Mouse (Mus musculus) heart, embryonic 12.5 days (tissue): ENCODE results near the gene Rps12-ps3. TPM values are rescaled to one million over a fixed set of nuclear protein-coding genes. Genes with fewer than 3 reads are reported as not detected.

Experiments used
- ATAC-seq: fragments of 200-750 bp; cut with Nextera tagmentation; 2 replicates; pipeline ENCODE4 v1.8.0; 2017; ENCODE audit warnings: moderate TSS enrichment, moderate library complexity; ENCODE audit not compliant: insufficient number of reproducible peaks, low FRiP score
- H3K27ac ChIP-seq: fragments of 300-500 bp; sonication (generic); 2 replicates; pipeline ENCODE4 v1.5.1; 2016; ENCODE audit warnings: mild to moderate bottlenecking, moderate library complexity; ENCODE audit not compliant: poor library complexity, severe bottlenecking
- H3K27me3 ChIP-seq: fragments of 300-500 bp; sonication (generic); replicated peaks from 2 replicates; pipeline ENCODE4 v1.6.1; 2016; ENCODE audit warnings: mild to moderate bottlenecking, moderate library complexity
- H3K36me3 ChIP-seq: fragments of 300-500 bp; sonication (generic); 2 replicates; pipeline ENCODE4 v1.6.1; 2016; ENCODE audit warnings: mild to moderate bottlenecking, moderate library complexity
- H3K4me1 ChIP-seq: fragments of 300-500 bp; sonication (generic); replicated peaks from 2 replicates; pipeline ENCODE4 v1.6.1; 2016; ENCODE audit warnings: mild to moderate bottlenecking
- H3K4me2 ChIP-seq: fragments of 300-500 bp; sonication (generic); 2 replicates; pipeline ENCODE4 v1.6.1; 2016; ENCODE audit warnings: mild to moderate bottlenecking, moderate library complexity
- H3K4me3 ChIP-seq: fragments of 300-500 bp; sonication (generic); 2 replicates; pipeline ENCODE4 v1.5.1; 2016; ENCODE audit warnings: mild to moderate bottlenecking
- H3K9ac ChIP-seq: fragments of 300-500 bp; sonication (generic); 2 replicates; pipeline ENCODE4 v1.6.1; 2016; ENCODE audit warnings: mild to moderate bottlenecking, moderate library complexity
- H3K9me3 ChIP-seq: fragments of 300-500 bp; sonication (generic); replicated peaks from 2 replicates; pipeline ENCODE4 v1.6.1; 2016; ENCODE audit warnings: mild to moderate bottlenecking, moderate library complexity
- WGBS: fragments of 180-500 bp; shearing (Covaris S2); methylation state at CpG from one replicate; pipeline ENCODE4 v1.1.7; 2016; 5-methylcytosine and 5-hydroxymethylcytosine counted together
- polyA plus RNA-seq: library from polyadenylated mRNA; unstranded; fragments of >200 nt; fragmentation: Nextera tagmentation; extraction: Ambion mirVana; gene quantifications from 2 replicates; pipeline ENCODE4 v1.2.1, GENCODE M21; 2016

Rps12-ps3 gene
- polyA plus RNA-seq, 1 experiment from 2014 or later = 6.0 TPM

DNA sequence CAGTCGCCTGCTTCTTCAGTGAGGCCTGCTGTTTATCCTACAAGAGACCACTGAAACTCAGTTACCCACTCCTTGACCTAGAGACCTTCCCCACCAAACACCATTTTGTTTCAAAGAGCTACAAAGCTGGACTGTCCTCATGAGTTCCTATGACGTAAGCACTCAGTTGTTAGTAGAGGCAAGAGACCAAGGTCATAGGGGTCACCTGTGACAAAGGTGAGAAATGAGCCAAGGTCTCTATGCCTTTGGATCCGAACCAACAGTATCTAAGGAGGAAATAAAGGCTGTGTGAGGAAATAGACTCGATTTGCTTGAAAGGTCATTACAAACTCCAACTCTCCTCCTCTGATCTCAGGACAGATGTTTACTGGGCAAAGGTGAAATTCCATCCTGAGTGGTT is 48.9 kb downstream of the Rps12-ps3 start:
- Histone ChIP-seq H3K9ac (no peak overlapping the region), H3K9me3 (peaks cover 15% of the 10 kb centered on the region), H3K27me3 (0 out of 2 replicates have a peak, but pooled peaks cover 8% of the 10 kb centered on the region), H3K4me2 (no peak overlapping the region), H3K36me3 (no peaks in the 10 kb centered on the region), H3K4me3 (no peak overlapping the region), H3K4me1 (no peaks in the 10 kb centered on the region), H3K27ac (no peak overlapping the region)
- no peak for ATAC-seq
- WGBS = 77% methylated on average over 4 of the region's 4 CpGs

Other genes with a start within 250 kb of the Rps12-ps3 start
- gene Shtn1, start 246.2 kb upstream of the Rps12-ps3 start, polyA plus RNA-seq = 0.41 and 0.95 TPM in 2 replicates
- not detected in 2 replicates for gene Vax1, start 152.2 kb upstream of the Rps12-ps3 start, polyA plus RNA-seq
- not detected in 2 replicates for gene Kcnk18, start 103.1 kb upstream of the Rps12-ps3 start, polyA plus RNA-seq
- gene Slc18a2, start 61.4 kb upstream of the Rps12-ps3 start, polyA plus RNA-seq = 11.2 and 12.0 TPM in 2 replicates
- gene Pdzd8, start 23.5 kb downstream of the Rps12-ps3 start, polyA plus RNA-seq = 14.1 and 17.0 TPM in 2 replicates
- not detected in 2 replicates for gene Emx2, start 136.1 kb downstream of the Rps12-ps3 start, polyA plus RNA-seq